Mouse (Mus musculus) liver, embryonic 14.5 days (tissue): ENCODE measurements at regions not wholly inside any gene's neighbourhood (a gene's known extent, or its start where the extent isn't known, plus 50 kb on each side); places are given as distances from the start of the nearest gene placed in this dataset.

Source experiments
- CTCF ChIP-seq: IDR thresholded peaks from 2 replicates; pipeline ENCODE4 v1.5.1; 2016; ENCODE audit warnings: antibody characterized with exemption, low read depth, control low read depth
- EP300 ChIP-seq: IDR thresholded peaks from 2 replicates; pipeline ENCODE4 v1.6.1; 2016; ENCODE audit warnings: antibody characterized with exemption, low read depth

GRCm38 (mm10) chr17:27331630-27332029, 127.4 kb upstream of the Lemd2 start:
- TF ChIP-seq CTCF, result no peak
- no peak for TF ChIP-seq EP300
